9 mouse cellular contexts compared by ENCODE assay signal in genomic region chr6:115546276-115546675, GRCm38 (mm10). TPM values are rescaled to one million over a fixed set of nuclear protein-coding genes. Genes with fewer than 3 reads are reported as not detected.
A peak's percentile ranks its signal among the peaks of the same experiment; 100 is the strongest.
DNase-seq lines count a peak whose midpoint lies in the region; ATAC-seq and TF ChIP-seq lines count a peak whose summit lies in the region.
"Had no signal": no experiment of that assay in that cellular context is flagged by ENCODE, and none has a peak within 500 bp of the region (broad histone marks: within the 10 kb centered on the region; RNA-seq: fewer than 3 reads in every experiment).

No protein-coding gene starts in this region.

- no peak for ATAC-seq in intestine, postnatal 0 days
- ATAC-seq in intestine, embryonic 16.5 days: no peak

- no peaks in the 10 kb centered on the region for H3K4me1 ChIP-seq in intestine, postnatal 0 days (replicated peaks; ENCODE audit: control insufficient read depth, insufficient read depth, low read length)
- peaks cover 12% of the 10 kb centered on the region for H3K4me1 ChIP-seq in intestine, embryonic 16.5 days (ENCODE audit: control insufficient read depth, insufficient read depth, low read length)

- peak; percentile 81 for TF ChIP-seq CTCF in intestine, postnatal 0 days (IDR thresholded peaks at IDR 0.05; ENCODE audit: low read depth)

- H3K27ac ChIP-seq in intestine, postnatal 0 days (ENCODE audit: low read depth, low read length): no peak overlapping the region
- no peak overlapping the region for H3K27ac ChIP-seq in intestine, embryonic 16.5 days (ENCODE audit: low read length)

- peak; percentile 50 for DNase-seq in CD4-positive helper T cell, adult 2 months (ENCODE audit: low read depth, low spot score)
- peak; percentile 37 to 42 for DNase-seq in adrenal gland, adult 18-20 months (ENCODE audit: low spot score in 2 of 2)
- peak; percentile 30 for DNase-seq in embryo, embryonic 9.5 days (ENCODE audit: extremely low spot score)
- peak; percentile 44 for DNase-seq in layer of hippocampus, adult 9-11 months
- DNase-seq in right cerebral cortex, postnatal 4 days: peak; percentile 60
- DNase-seq in MN1 (ENCODE audit: low spot score): no peak

- H3K27me3 ChIP-seq in intestine, postnatal 0 days (replicated peaks; ENCODE audit: control insufficient read depth, insufficient read depth, low read length): no peaks in the 10 kb centered on the region
- no peaks in the 10 kb centered on the region for H3K27me3 ChIP-seq in intestine, embryonic 16.5 days (replicated peaks; ENCODE audit: control insufficient read depth, insufficient read depth, low read length)

- H3K36me3 ChIP-seq in intestine, postnatal 0 days (ENCODE audit: control insufficient read depth, insufficient read depth): peaks cover 16% of the 10 kb centered on the region
- no peaks in the 10 kb centered on the region; the same call in 1 of the 2 replicates for H3K36me3 ChIP-seq in intestine, embryonic 16.5 days (ENCODE audit: control insufficient read depth, insufficient read depth, low read length)

- H3K9me3 ChIP-seq in intestine, postnatal 0 days (ENCODE audit: control insufficient read depth): no peaks in the 10 kb centered on the region
- no peaks in the 10 kb centered on the region for H3K9me3 ChIP-seq in intestine, embryonic 16.5 days (ENCODE audit: control insufficient read depth, low read length)

- 83% methylated on average over 5 of the region's 5 CpGs for WGBS in intestine, postnatal 0 days
- WGBS in intestine, embryonic 16.5 days: 90% methylated on average over 5 of the region's 5 CpGs

- H3K4me2 ChIP-seq in intestine, postnatal 0 days (replicated peaks; ENCODE audit: low read depth): no peak overlapping the region
- H3K4me2 ChIP-seq in intestine, embryonic 16.5 days (ENCODE audit: low read depth, low read length): no peak overlapping the region

- no peak overlapping the region for H3K9ac ChIP-seq in intestine, postnatal 0 days (ENCODE audit: low read depth, low read length)
- H3K9ac ChIP-seq in intestine, embryonic 16.5 days (ENCODE audit: low read depth, low read length): no peak overlapping the region

- no peak overlapping the region for H3K4me3 ChIP-seq in intestine, postnatal 0 days (ENCODE audit: low read depth, low read length)
- no peak overlapping the region for H3K4me3 ChIP-seq in intestine, embryonic 16.5 days (ENCODE audit: low read length)

RNA-seq across cellular contexts. Expression of gene Tsen2, which starts 1.8 kb away (rescaled TPM):
- polyA plus RNA-seq in intestine, postnatal 0 days (2015; fragmentation: Nextera tagmentation; extraction: Ambion mirVana): 5.8 and 6.3 TPM in 2 replicates
- 22.6 and 25.5 TPM in 2 replicates for polyA plus RNA-seq in intestine, embryonic 16.5 days (2015; fragmentation: Nextera tagmentation; extraction: Ambion mirVana)
- total RNA-seq in adrenal gland, adult 18-20 months (2021): 1 to 10 TPM; 6.8 to 8.7 TPM

RNA-seq across cellular contexts. Expression of gene Mkrn2os, which starts 46.1 kb away (rescaled TPM):
- polyA plus RNA-seq in intestine, postnatal 0 days (2015; fragmentation: Nextera tagmentation; extraction: Ambion mirVana): 107 and 108 TPM in 2 replicates
- 51.3 and 56.2 TPM in 2 replicates for polyA plus RNA-seq in intestine, embryonic 16.5 days (2015; fragmentation: Nextera tagmentation; extraction: Ambion mirVana)
- not detected for total RNA-seq in adrenal gland, adult 18-20 months (2021)
- total RNA-seq: left cerebral cortex, postnatal 10 days had no signal

RNA-seq across cellular contexts. Expression of gene Mkrn2, which starts 55.4 kb away (rescaled TPM):
- polyA plus RNA-seq in intestine, postnatal 0 days (2015; fragmentation: Nextera tagmentation; extraction: Ambion mirVana): 13.4 and 14.5 TPM in 2 replicates
- polyA plus RNA-seq in intestine, embryonic 16.5 days (2015; fragmentation: Nextera tagmentation; extraction: Ambion mirVana): 25.6 and 25.9 TPM in 2 replicates
- total RNA-seq in adrenal gland, adult 18-20 months (2021): 10 to 100 TPM; 34.8 to 37.9 TPM
